Mouse (Mus musculus) CH12.LX (cell line): Measurements from ENCODE around the gene Snrpd2. TPM values are rescaled to one million over a fixed set of nuclear protein-coding genes. Genes with fewer than 3 reads are reported as not detected.

Experiments used
- DNase-seq: peaks from one replicate; pipeline ENCODE4 v3.0.0-alpha.2; 2013; ENCODE audit errors: extremely low read depth
- H3K27ac ChIP-seq: 2 replicates; pipeline ENCODE4 v1.5.1; 2012; ENCODE audit warnings: low read depth, mild to moderate bottlenecking, control low read depth, moderate library complexity; ENCODE audit not compliant: insufficient read depth
- H3K27me3 ChIP-seq: replicated peaks from 2 replicates; pipeline ENCODE3; 2012; ENCODE audit warnings: inconsistent platforms
- H3K36me3 ChIP-seq, 2 experiments: replicated peaks in 1 of 2; 2 replicates each; pipeline versions ENCODE3 to v1.6.1; 2012; ENCODE audit warnings: inconsistent platforms in 1 of 2, low read length in 1 of 2, mild to moderate bottlenecking in 1 of 2, mixed read lengths in 1 of 2, moderate library complexity in 1 of 2; ENCODE audit not compliant: control insufficient read depth in 1 of 2, insufficient read depth in 1 of 2
- H3K4me1 ChIP-seq, 2 experiments: 2 replicates each; pipeline ENCODE4 v1.6.1; 2012; ENCODE audit warnings: inconsistent platforms in 1 of 2, moderate library complexity in 1 of 2; ENCODE audit not compliant: insufficient read depth in 2 of 2, control insufficient read depth in 1 of 2
- H3K4me2 ChIP-seq: 2 replicates; pipeline ENCODE4 v1.6.1; 2012; ENCODE audit warnings: low read depth, mild to moderate bottlenecking, control low read depth; ENCODE audit not compliant: poor library complexity, insufficient read depth, severe bottlenecking
- H3K4me3 ChIP-seq, 3 experiments: fragments of 150-350 bp in 1 of 3; sonication (generic) in 1 of 3; replicated peaks in 1 of 3; 2 replicates each; pipeline versions ENCODE3 to v1.5.1; 2011 to 2012; ENCODE audit warnings: low read depth in 2 of 3, low read length in 2 of 3, mild to moderate bottlenecking in 2 of 3, moderate library complexity in 2 of 3, control low read depth in 1 of 3, improper control_type of control experiment in 1 of 3, inconsistent platforms in 1 of 3, mixed read lengths in 1 of 3; ENCODE audit not compliant: poor library complexity in 1 of 3
- H3K79me2 ChIP-seq: replicated peaks from 2 replicates; pipeline ENCODE4 v1.6.1; 2012; ENCODE audit warnings: mild to moderate bottlenecking, moderate library complexity; ENCODE audit not compliant: control insufficient read depth, poor library complexity, insufficient read depth, severe bottlenecking; ENCODE audit errors: extremely low read depth
- H3K9ac ChIP-seq: 2 replicates; pipeline ENCODE4 v1.6.1; 2012; ENCODE audit warnings: low read depth, mild to moderate bottlenecking, control low read depth, moderate library complexity; ENCODE audit not compliant: insufficient read depth
- H3K9me3 ChIP-seq: replicated peaks from 2 replicates; pipeline ENCODE3; 2012; ENCODE audit warnings: low read length, inconsistent platforms, mixed read lengths
- BHLHE40 ChIP-seq: IDR thresholded peaks from 2 replicates; pipeline ENCODE4 v1.6.1; 2011; ENCODE audit warnings: mild to moderate bottlenecking, low read depth, low read length, improper control_type of control experiment
- CHD1 ChIP-seq: IDR thresholded peaks from 2 replicates; pipeline ENCODE4 v1.6.1; 2012; ENCODE audit warnings: low read depth, low read length, improper control_type of control experiment, inconsistent platforms
- CTCF ChIP-seq, 2 experiments: IDR thresholded peaks in 1 of 2; conservative IDR thresholded peaks in 1 of 2; 2 replicates each; pipeline ENCODE4 v1.5.1; 2011 to 2012; ENCODE audit warnings: low read depth in 2 of 2, low read length in 2 of 2, improper control_type of control experiment in 1 of 2, inconsistent platforms in 1 of 2, mild to moderate bottlenecking in 1 of 2, moderate library complexity in 1 of 2
- EP300 ChIP-seq: IDR thresholded peaks from 2 replicates; pipeline ENCODE4 v1.6.1; 2011; ENCODE audit warnings: low read length, improper control_type of control experiment
- ETS1 ChIP-seq: conservative IDR thresholded peaks from 2 replicates; pipeline ENCODE4 v1.6.1; 2012; ENCODE audit warnings: low read depth, mild to moderate bottlenecking, inconsistent platforms, low read length, improper control_type of control experiment, moderate library complexity
- GABPA ChIP-seq: IDR thresholded peaks from 2 replicates; pipeline ENCODE4 v1.6.1; 2012; ENCODE audit warnings: low read depth, low read length, improper control_type of control experiment, inconsistent platforms; ENCODE audit not compliant: insufficient replicate concordance
- HCFC1 ChIP-seq: IDR thresholded peaks from 2 replicates; pipeline ENCODE4 v1.6.1; 2012; ENCODE audit warnings: low read depth, mild to moderate bottlenecking, inconsistent platforms, low read length, improper control_type of control experiment
- MAFK ChIP-seq: IDR thresholded peaks from 2 replicates; pipeline ENCODE4 v1.6.1; 2011; ENCODE audit warnings: low read length, improper control_type of control experiment; ENCODE audit not compliant: insufficient replicate concordance
- MAZ ChIP-seq: IDR thresholded peaks from 2 replicates; pipeline ENCODE4 v1.6.1; 2012; ENCODE audit warnings: low read depth, mild to moderate bottlenecking, inconsistent platforms, low read length, improper control_type of control experiment, moderate library complexity
- MYC ChIP-seq: IDR thresholded peaks from 2 replicates; pipeline ENCODE4 v1.6.1; 2011; ENCODE audit warnings: low read depth, mild to moderate bottlenecking, improper control_type of control experiment, low read length
- RAD21 ChIP-seq: IDR thresholded peaks from 2 replicates; pipeline ENCODE4 v1.6.1; 2011; ENCODE audit warnings: low read depth, mild to moderate bottlenecking, low read length, improper control_type of control experiment, moderate library complexity
- UBTF ChIP-seq: IDR thresholded peaks from 2 replicates; pipeline ENCODE4 v1.6.1; 2012; ENCODE audit warnings: low read depth, mild to moderate bottlenecking, inconsistent platforms, low read length, improper control_type of control experiment, moderate library complexity
- ZKSCAN1 ChIP-seq: IDR thresholded peaks from 2 replicates; pipeline ENCODE4 v1.6.1; 2012; ENCODE audit warnings: low read depth, inconsistent platforms, low read length, improper control_type of control experiment, borderline replicate concordance
- dilution Hi-C: fragments of 300-500 bp; cut with MboI; formaldehyde crosslinking; loops from 2 replicates; pipeline ENCODE4 v1.14.3; 2020; ENCODE audit warnings: low sequenced_read_pairs; ENCODE audit not compliant: extremely low pct_unique_long_range_greater_than_20kb, extremely low pct_ligation_motif_present
- in situ Hi-C: fragments of 300-500 bp; cut with MboI; formaldehyde crosslinking; loops from 3 replicates; pipeline ENCODE4 v1.14.3; 2019; ENCODE audit warnings: low sequenced_read_pairs, low pct_ligation_motif_present, low pct_unique_long_range_greater_than_20kb, mixed read lengths
- polyA plus RNA-seq: library from polyadenylated mRNA; unstranded; fragments of >175 nt; gene quantifications from 2 replicates; pipeline ENCODE4 v1.2.1, GENCODE M21; 2012; ENCODE audit warnings: low read depth; ENCODE audit not compliant: insufficient read length
- total RNA-seq, 2 experiments: library from RNA; depleted of rRNA; stranded (reverse); fragments of 300-350 nt in 1 of 2; fragments of >200 nt in 1 of 2; gene quantifications; 2 replicates each; pipeline ENCODE4 v1.2.3; 2012 to 2014

The Snrpd2 gene
- total and polyA plus RNA-seq, 3 experiments = 177 to 348 (median 213) TPM

DNA sequence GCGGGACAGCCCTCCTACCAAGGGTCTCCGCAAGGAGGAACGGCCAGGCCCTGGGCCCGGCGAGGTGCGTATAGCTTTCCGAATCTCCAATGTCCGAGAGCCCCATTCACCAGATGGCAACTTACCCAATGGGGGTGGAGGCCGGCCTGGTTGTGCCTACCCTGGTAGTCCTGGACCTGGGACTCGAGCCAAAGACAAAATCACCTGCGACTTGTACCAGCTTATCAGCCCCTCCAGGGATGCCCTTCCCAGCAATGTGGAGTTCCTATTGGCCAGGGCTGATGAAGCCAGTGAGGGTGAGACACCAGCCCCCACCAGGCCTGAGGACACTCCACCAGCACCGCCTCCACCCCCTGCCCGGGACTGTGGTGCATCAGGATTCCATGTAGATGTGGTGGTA, 13.4 kb upstream of the Snrpd2 start:
- peaks cover 9% of the 10 kb centered on the region; the same call in 1 of the 2 replicates for H3K79me2 ChIP-seq
- dilution Hi-C loops = no loop called here
- no peaks in the 10 kb centered on the region for H3K9me3 ChIP-seq
- H3K4me3 ChIP-seq = no peak overlapping the region
- no peak overlapping the region for H3K4me2 ChIP-seq
- H3K4me1 ChIP-seq = peaks cover 0 to 32% of the 10 kb centered on the region in 2 experiments; a peak in 2 of 4 replicates
- H3K9ac ChIP-seq = no peak overlapping the region
- DNase-seq = no peak
- TF ChIP-seq MAFK (no peak), EP300 (no peak), CTCF (conservative IDR thresholded peaks at IDR 0.05 in 1 of 2, IDR thresholded peaks at IDR 0.05 in 1 of 2; ENCODE audit: low read depth in 2 of 2, low read length in 2 of 2) (no peak), GABPA (no peak), MYC (no peak), CHD1 (no peak), BHLHE40 (no peak), HCFC1 (no peak), RAD21 (no peak), ETS1 (no peak)
- TF ChIP-seq, all 38 proteins: peak for 0
- H3K27me3 ChIP-seq = no peaks in the 10 kb centered on the region
- peaks cover 46 to 79% of the 10 kb centered on the region in 2 experiments for H3K36me3 ChIP-seq
- no peak overlapping the region for H3K27ac ChIP-seq
- in situ Hi-C loops = no loop called here

DNA sequence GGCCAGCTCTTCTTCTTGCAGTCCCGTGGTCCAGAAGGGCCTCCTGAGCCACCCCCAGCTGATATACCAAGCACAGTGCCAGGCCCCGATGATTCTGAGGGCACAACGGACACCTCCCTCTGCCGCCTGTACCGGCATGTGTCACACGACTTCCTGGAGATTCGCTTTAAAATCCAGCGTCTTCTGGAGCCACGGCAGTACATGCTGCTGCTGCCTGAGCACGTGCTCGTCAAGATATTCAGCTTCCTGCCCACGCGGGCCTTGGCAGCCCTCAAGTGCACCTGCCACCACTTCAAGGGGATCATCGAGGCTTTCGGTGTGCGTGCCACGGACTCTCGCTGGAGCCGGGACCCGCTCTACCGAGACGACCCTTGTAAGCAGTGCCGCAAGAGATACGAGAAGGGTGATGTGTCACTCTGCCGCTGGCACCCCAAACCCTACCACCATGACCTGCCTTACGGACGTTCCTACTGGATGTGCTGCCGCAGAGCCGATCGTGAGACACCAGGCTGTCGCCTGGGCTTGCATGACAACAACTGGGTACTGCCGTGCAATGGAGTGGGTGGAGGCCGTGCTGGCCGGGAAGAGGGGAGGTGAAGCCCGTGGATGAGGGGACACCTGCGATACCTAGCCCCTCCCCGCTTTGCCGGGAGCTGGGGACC, 12.7 kb upstream of the Snrpd2 start:
- dilution Hi-C loops = no loop called here
- peaks cover 0 to 30% of the 10 kb centered on the region in 2 experiments; a peak in 2 of 4 replicates for H3K4me1 ChIP-seq
- H3K27ac ChIP-seq = no peak overlapping the region
- in situ Hi-C loops = no loop called here
- no peak overlapping the region for H3K9ac ChIP-seq
- H3K36me3 ChIP-seq = peaks cover 47 to 83% of the 10 kb centered on the region in 2 experiments
- no peak overlapping the region for H3K4me3 ChIP-seq
- H3K4me2 ChIP-seq = no peak overlapping the region
- no peak for DNase-seq
- TF ChIP-seq UBTF (no peak), ZKSCAN1 (no peak), MAZ (no peak)
- H3K27me3 ChIP-seq = no peaks in the 10 kb centered on the region
- peaks cover 7% of the 10 kb centered on the region; the same call in 1 of the 2 replicates for H3K79me2 ChIP-seq
- H3K9me3 ChIP-seq = no peaks in the 10 kb centered on the region
